Mouse (Mus musculus) inflammation-experienced regulatory T-cells, adult 6 months (primary cell): ENCODE data around the gene Adap1. TPM values are rescaled to one million over a fixed set of nuclear protein-coding genes. Genes with fewer than 3 reads are reported as not detected.

ENCODE experiments used
- ATAC-seq: one replicate; pipeline ENCODE4 v1.8.0; 2017
- polyA plus RNA-seq, 3 experiments: library from polyadenylated mRNA; unstranded; fragments of 100-300 nt; shearing (Covaris generic); gene quantifications; one replicate each; pipeline ENCODE4 v1.2.1; 2017

Gene Adap1
- 10 to 100 TPM in 1 of 3 experiments, 1 to 10 TPM in 2; 3.0 to 13.5 (median 3.7) TPM for polyA plus RNA-seq

DNA sequence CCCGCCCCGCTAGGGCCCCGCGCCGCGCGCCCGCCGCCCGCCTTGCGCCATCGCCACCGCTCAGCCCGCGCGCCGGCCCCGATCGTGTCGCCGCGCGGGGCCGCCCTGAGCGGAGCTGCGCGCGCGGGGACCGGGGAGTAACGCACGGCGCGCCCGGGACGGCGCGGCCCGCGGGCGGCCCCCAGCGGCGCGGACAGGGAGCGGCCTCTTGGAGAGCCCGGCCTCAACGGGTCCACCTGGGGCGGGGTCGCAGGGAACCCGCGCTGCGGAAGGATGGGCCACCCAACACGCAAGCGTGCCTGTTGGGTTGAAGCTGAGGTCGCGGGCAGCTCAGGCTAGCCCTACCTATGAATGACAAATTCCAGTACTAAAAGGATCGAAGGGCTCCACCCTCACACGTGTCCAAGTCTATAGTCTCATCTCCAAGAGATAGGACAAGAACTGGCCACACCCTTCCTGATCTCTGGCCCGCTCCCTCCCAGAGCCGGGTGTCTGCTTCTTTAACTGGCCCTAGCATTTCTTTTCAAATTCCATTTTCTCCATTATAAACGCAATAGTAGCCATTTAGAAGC, at the start of gene Adap1:
Gene Adap1, minus strand, starts transcription at position 228 of the 572 bp plus-strand sequence.
- ATAC-seq, result peak; percentile 82

DNA sequence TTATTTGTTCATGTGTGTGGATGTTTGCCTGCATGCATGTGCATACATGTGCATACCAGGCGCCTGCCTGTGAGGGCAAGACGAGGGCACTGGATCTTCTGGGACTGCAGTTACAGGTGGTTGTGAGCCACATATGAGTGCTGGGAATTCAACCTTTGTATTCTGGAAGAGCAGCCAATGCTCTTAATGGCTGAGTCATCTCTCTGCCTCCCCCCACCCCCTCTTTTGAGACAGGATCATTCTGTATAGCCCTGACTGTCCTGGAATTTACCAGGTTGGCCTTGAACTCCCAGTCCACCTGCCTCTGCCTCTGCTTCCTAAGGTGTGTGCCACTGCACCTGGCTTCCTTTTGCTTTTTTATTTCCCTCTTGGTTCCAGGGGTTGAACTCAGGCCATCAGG, 49.4 kb upstream of the Adap1 start:
- no peak for ATAC-seq

DNA sequence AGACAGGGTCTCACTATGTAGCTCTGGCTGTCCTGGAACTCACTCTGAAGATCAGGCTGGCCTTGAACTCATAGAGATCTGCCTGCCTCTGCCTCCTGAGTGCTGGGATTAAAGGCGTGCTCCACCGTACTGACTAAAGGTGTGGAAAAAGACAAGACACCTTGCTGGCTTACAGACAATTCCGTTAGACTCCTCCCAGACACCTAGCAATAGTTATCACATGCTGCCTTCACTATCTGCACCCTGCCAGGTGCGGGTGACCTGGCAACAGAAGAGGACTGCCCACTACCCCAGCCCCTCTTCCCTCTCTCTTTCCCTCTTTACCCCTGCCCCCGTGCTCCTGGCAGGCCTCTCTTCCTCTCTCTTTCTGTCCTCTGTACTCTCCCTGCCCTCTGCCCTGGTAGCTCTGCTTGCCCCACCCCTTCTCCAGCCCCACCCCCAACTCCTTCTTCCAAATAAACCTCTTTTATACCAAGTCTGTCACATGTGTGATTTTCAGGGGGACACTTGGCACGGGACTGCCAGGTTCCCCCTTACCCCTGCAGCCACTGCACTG, 48.5 kb upstream of the Adap1 start:
- ATAC-seq, result no peak

DNA sequence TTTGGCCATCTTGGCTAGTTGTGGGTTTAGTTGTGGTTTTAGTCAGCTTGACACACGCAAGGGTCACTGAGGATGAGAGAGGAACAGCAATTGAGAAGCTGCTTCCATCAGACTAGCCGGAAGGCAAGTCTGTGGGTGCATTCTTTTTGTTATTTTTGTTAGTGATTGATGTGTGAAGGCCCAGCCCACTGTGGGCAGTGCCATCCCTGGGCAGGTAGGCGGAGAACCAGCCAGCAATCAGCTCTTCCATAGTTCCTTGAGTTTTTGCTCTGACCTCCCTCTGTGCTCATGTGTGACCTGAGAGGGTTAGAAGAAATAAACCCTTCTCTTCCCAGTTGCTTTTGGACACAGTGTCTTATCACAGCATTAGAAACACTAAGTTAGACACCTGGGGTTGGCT, 47.7 kb upstream of the Adap1 start:
- ATAC-seq, result no peak

DNA sequence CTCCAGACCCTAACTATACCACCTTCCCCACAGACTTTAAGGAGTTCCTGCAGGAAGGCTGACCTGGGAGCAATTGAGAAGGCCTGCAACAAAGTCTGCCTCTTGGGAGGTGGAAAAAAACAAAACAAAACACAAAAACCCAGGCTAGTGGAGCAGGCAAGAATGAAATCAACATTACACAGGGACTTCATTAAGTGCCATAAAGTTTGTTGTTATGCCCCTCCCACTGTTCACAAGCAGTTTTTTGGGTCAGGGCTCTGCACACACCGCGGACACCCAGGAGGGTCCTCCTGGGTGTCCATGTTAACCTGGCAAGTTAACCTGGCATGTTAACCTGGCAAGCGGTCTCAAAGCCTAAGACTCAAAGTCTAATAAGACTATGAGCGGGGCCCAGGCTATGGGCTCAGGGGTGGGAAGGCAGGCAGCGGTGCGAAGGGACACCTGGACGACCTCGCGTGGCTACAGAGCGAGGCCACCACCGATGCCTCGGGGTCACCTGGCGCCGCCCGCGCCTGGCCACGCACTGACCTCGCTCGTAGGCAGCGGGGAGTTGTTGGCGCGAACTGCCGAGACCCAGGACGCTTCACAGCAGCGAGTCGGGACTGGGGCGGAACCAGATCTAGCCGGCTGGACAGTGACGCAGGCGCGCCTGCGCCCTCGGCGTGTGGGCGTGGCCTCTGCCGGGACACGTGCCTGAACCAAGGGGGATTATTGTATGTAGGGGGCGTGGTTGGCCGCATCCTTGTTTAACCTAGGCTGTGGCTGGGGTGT, 46.4 kb upstream of the Adap1 start:
- ATAC-seq, result peak; percentile 94

DNA sequence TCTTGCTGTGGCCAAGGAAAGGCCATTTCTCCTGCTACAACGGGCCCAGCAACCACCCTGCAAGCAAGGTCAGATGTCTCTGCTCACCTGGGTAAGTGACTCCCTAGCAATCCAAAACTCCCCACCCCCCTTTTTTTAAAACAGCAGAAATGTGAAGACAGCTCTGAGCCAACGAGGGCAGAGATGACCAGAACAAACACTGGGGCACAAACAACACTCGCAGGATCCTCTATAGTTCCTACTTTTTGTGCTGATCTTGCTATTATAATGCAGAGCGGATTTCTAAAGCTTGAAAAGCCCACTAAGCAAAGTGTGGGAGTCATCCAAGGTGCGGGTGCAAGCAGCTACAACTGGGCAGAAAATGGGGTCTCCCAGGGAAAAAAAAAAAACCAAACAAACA, 45.7 kb upstream of the Adap1 start:
- ATAC-seq, result no peak

DNA sequence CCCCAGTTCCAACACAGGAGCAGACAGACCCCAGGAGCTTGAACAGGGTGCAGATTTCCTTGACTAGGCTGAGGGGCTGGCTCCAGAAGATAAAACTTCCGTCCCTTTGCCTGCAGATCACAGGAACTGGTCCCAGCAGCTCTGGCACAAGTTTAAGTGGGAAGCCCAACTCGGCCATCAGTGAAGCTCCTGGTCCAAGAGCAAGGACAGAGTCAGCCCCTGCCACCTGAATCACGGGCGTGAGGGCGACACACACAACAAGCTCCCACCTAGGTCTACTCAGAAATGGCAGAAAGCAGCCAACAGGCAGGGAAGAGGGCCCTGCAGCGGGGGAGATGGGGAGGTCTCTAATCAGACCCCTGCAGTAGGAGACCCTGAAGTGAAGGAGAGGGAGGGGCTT, 44.9 kb upstream of the Adap1 start:
- no peak for ATAC-seq

DNA sequence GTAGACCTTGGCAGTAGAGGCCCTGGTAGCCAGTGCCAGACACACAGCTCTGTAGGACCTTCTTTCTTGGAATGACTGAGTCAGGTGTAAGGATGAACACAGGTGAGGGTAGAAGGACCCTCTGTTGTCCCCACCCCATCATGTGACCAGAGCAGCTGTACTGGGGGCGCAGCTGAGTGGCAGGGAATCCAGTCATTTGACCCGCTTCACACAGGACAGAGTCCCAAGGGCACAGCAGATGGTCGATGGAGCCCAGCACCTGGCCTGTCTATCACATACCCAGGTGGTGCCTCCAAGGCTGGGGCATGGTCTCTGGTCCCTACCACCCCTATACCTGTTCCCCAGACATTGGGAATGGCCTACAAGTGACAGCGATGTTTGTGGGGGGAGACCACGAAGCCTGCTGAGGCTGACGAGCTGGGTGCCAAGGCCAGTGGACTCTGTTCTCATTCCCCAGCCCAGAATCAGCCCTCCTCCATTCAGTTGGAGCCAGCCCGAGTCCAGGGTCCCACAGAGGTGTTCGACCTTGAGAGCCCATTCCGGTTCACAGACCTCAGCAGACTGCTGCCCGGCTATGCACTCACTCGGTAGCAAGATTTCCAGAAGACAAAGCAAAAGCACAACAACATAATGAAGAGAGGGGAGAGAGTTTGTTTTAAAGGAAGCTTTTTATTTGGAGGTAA, 43.4 kb upstream of the Adap1 start:
- ATAC-seq, result no peak

DNA sequence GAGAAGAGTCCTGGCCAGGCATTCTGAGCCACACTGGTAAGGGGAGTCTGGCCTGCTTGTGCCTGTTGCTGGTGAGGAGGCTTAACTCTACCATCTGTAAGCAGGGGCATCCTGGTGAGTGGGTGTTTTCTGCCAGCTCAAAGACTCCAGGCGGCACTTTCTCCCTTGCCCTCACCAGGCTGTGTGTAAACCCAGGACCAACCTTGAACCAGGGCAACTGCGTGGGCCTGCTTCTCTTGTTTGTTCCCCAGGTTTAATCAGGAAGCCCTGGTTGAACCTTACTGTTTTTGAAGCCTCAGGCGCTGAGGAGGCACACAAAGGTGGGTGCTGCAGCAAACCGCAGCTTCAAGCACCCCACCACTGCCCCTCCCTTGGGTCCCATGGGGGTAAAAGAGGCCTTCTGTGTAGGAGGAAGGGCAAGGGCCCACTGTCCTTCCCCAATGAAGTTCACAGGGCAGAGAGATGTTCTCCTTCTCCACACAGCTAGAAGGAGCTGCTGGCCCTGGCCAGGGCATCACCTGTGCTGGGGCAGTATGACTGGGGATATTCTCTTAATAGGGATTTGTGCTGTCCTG, 42.5 kb upstream of the Adap1 start:
- ATAC-seq, result no peak

DNA sequence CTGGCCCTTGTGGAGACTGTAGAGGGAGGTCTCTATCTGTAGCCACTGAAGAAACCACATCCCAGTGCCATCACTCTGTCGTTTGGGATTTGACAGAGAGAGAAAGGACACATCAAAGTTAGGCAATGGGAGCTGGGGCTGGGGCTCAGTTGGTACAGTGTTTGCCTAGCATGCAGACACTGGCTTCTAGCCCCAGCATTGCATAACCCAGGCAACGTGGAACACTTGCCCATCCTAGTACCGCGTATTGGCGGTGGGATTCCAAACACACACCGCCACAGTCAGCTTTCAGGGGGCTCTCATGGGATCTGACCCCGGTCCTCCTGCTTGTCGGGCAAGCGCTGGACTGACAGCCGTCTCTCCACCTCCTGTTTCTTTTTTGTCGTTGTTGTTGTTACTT, 41.1 kb upstream of the Adap1 start:
- no peak for ATAC-seq

DNA sequence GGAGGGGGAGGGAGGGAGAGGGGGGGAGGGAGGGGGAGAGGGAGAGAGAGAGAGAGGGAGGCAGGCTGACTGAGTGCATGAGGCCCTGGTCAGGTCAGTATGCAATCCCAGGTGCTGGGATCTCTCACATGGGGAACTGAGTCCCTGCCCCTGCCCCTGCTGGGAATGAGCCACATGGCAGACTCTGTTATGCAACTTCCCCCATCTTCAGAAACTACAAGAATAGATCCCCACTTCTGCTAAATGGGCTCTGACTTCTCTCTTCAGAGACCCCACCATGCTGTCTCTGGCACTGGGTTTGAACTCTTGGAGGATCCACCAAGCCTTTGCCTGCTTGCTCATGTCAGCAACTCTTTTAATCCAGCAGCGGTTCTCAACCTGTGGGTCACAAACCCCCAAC, 40.4 kb upstream of the Adap1 start:
- no peak for ATAC-seq

DNA sequence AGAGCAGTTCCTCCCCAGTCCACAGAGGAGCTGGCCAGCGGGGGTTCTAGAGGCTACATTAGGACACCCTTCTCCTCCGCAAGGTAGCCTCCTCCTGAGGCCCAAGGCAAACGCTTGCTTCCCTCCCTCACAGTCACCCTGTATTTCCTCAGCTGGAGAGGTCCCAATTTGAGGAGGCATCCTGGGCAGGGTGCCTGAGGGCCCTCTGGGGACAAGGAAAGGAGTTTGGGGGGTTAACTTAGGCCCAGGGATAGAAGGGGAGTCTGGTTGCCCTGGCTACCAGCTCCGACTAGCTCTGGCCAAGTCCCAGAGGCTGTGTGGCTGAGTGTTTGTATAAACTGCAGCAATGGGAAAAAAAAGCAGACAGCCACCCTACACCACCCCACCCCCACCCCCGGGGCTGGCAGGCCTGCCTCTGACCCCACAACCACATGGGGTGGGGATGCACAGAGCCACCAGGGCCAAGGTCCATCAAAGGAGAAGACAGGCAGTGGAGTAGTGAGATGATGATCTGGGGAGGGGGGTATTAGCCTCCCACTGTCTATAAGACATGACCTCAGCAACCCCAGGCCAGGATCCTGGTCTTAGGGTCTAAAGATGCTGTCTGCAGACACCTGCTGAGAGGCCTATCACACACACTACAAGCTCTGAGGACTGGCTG, 39.6 kb upstream of the Adap1 start:
- ATAC-seq, result no peak

DNA sequence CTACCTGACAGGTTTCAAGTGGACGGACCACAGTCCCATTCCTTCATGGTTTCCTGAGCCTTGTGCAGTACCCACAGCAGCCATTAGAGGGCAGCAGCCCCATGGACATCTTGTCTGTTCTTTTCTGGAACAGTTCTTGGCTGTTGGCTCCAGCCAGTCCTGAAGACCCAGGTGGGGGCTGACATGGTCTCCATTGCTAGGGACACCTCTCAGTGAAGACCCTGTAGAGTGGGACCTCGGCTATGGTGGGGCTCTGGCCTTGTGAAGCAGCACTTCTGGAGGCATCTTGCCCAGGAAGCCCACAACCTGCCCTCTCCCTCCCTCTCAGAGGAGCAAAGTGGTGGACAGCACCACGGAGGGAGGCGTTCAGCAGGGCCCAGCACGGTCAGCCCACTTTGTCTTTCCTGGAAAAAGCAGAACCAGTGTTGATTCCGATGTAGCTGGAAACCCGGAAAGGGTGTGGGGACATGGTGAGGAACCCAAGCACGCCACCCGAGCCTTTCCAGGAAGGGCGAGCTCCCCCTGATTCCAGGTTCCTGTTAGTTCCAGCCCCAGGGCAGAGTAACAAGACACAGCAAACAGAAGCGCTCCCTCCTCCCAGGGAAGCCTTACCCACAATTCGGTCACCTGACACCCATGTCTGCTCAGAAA, 39.0 kb upstream of the Adap1 start:
- ATAC-seq, result peak; percentile 80

DNA sequence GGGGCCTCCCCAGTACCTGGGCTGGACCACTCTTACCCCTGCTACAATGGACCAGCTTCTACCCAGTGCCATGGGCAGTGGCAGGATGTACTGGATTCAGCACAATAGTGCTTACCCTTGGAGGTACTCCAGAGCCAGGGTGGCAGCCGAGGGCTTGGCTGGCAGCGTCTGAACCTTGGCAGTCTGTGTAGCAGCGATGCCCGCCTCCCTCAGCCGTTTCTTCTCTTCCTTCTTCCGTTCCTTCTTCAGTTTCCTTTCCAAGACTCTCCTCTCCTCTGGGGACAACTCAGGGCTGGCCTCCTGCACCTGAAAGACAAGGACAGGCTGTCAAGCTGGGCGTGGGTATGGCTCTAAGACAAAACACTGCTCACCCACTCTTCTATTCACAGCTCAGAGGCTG, 38.4 kb upstream of the Adap1 start:
- no peak for ATAC-seq

DNA sequence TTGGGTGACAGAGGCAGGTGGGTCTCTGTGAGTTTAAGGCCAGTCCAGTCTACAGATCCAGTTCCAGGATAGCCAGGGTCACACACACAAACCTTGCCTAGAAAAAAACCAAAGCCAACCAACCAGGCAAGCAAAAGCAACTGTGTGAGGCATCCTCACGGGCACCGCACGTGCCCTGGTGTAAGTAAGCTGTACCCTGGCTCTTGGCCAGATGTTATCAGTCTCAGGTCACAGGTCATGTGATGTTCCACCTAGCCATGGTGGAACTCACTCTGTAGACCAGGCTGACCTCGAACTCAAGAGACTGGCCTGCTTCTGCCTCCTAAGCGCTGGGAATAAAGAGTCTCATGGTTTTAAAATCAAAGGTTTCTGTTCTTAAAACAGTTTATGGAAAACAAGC, 33.8 kb upstream of the Adap1 start:
- ATAC-seq, result no peak

DNA sequence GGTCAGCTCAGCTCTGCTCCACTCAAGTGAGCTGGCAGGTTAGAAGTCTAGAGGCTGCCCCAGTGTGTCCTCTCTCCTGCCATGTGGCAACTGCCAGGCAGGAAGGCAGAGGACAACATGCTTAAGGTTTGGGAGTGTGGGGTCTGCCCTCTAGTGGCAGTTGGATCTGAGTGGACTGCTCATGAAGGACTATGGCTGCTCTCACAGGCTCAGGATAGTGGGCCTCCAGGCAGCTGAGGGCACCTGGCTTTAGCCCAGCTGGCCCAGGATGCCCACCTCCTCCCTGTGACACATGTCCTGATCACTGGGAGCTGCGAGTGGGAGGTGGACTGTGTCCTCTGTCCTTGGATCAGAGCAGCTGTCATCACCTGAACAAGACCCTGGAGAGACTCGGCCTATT, 33.2 kb upstream of the Adap1 start:
- ATAC-seq, result no peak

DNA sequence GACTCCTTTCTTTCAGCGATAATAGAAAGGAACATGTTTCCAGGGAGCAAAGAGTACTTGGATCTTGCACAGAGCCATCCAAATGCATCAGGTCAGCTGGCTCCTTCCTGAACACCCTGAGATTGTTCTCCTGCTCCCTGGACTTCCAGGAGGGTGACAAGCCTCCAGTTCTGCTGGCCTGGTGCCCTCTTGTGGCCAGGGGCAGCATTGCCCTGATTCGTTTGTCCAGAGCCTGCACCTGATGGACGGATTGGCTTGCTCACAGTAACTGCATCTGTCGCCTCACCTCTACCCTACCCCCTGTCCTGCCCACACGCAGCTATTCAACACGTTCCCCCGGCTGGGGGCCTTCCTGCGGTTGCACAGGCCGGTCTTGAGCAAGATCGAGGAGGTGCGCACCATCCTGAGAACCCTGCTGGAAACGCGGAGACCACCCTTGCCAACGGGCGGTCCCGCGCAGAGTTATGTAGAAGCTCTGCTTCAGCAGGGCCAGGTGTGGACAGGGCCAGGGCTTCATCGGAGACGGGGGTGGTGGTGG, 29.9 kb upstream of the Adap1 start:
- ATAC-seq, result peak; percentile 52

DNA sequence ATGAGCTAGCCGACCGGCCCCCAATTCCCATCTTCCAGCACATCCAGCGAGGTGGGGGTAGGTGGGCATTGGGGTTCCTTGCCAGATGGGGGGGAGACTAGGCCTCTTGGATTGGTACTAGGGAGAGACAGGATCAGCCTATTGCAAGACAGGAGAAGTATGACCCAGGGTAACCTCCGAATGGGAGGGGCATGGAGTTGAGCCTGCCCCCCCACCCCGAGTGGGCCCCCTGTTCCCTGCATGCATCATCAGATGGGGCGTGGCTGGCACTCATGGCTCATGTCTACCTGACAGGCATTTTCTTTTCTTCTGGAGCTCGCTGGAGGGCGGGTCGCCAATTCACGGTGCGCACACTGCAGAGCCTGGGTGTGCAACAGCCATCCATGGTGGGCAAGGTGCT, 28.5 kb upstream of the Adap1 start:
- no peak for ATAC-seq

DNA sequence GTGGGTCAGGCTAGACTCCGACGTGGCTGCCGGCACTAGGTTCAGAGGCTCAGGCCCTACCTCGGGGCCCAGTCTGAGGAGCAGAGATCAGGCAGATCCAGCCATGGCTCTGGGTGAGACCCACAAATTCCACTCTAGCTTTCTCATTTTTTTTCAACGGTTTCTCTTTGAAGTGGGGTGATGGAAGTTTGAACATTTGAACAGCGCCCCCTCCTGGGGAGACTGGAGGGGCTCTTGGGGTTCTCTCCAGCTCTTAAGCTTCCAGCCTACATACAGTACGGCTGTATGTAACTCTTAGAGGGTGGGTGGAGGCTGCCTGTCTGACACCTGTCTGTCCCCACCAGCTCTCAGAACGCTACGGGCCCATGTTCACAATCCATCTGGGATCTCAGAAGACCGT, 28.1 kb upstream of the Adap1 start:
- ATAC-seq, result no peak

DNA sequence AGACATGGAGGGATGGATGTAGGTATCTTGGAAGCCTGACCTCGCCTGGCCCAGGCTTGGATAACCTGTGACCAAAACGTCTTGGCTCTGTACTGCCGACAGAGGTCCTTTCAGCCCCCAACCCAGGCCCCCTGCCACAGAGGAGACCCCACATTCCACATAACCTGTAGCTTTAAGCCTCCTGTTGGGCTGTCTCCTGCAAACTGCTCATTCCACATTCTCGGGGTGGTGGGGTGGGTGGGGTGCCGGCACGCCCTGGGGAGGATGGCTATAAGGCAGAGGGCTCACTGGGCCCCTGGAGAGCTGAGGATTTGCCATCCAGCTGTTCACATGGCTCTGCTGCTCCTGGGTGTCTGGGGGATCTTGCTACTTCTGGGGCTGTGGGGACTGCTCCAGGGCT, 26.9 kb upstream of the Adap1 start, which contains the start of gene Cyp2w1:
Gene Cyp2w1, plus strand, starts transcription at position 301 of the 400 bp plus-strand sequence.
- ATAC-seq, result no peak

DNA sequence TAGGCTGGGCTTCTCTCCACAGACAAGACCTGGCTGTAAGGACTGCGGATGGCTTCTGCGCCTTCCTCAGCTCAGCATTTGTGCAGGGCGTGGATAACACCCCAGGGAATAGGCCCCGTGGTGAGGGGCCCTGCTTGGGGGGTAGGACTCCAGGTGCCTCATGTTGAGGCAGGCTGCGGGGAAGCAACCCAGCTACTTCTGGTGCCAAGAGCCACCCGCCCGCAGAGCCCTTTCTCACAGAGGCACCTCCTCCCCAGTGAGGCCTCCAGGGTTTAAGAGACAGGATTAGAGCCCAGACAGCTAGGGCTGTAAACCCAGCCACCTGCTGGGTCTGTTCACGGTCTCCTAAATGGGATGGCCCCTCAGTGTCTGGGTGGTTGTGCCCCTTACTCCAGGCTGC, 26.2 kb upstream of the Adap1 start:
- no peak for ATAC-seq

DNA sequence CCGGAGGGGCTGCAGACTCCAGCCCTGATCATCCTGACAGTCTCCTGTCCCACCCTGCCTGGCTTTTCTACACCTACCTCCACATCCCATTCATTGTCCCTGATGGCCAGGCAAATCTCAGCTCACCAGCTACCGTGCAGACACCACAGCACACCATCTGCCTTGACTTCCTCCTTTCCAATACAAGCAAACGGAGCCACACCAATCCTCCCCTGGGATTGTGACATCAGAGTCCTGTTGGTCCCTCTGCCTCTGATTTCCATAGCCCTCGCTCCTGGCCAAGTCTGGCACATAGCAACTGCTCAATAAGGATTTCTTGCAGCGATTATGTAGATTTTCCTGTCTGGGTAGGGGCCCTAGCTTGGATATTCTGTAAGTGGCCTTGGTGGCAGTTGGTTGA, 25.7 kb upstream of the Adap1 start, which contains the start of gene Cox19:
Gene Cox19, minus strand, starts transcription at position 285 of the 400 bp plus-strand sequence.
- no peak for ATAC-seq
